Mouse (Mus musculus) left cerebral cortex, adult 6 months (tissue): Measurements from ENCODE around the gene Tm9sf3. TPM values are rescaled to one million over a fixed set of nuclear protein-coding genes. Genes with fewer than 3 reads are reported as not detected.

ENCODE experiments used
- long read RNA-seq, 2 experiments: library from polyadenylated mRNA; unstranded; transcript quantifications; one replicate each; pipeline ENCODE4 v2.0.0; 2019 to 2020
- polyA plus RNA-seq: library from polyadenylated mRNA; unstranded; fragments of <200 nt; fragmentation: Nextera tagmentation; gene quantifications from 2 replicates; pipeline ENCODE4 v1.2.3, GENCODE M21; 2021

Tm9sf3 gene
- 14.8 and 40.6 TPM in 2 replicates for polyA plus RNA-seq
- long read RNA-seq, experiment 1, transcript Tm9sf3-202 (15 exons, 3,170 nt), result major isoform, 23 of 84 reads
- long read RNA-seq, experiment 1, partial matches to known transcripts, result 29 of 84 reads
- long read RNA-seq, experiment 1, other reads (novel, unspliced or antisense), result 32 of 84 reads
- long read RNA-seq, experiment 2, partial matches to known transcripts, result 21 of 47 reads
- long read RNA-seq, experiment 2, other reads (novel, unspliced or antisense), result 25 of 47 reads

GRCm38 (mm10) chr19:41263630-41264295 is at the start of gene Tm9sf3:
Gene Tm9sf3, minus strand, starts transcription at chr19:41263997.

GRCm38 (mm10) chr19:41206811-41207344 is 56.9 kb downstream of the Tm9sf3 start, which contains the start of gene Tll2:
Gene Tll2, minus strand, starts transcription at chr19:41206835.

Other genes starting within 250 kb of the Tm9sf3 start
- gene Dntt, start 234.7 kb downstream of the Tm9sf3 start, polyA plus RNA-seq, result 0.05 and 0.10 TPM in 2 replicates
- 61.0 and 65.8 TPM in 2 replicates for gene Opalin, start 186.9 kb downstream of the Tm9sf3 start, polyA plus RNA-seq
- gene Tll2, start 57.2 kb downstream of the Tm9sf3 start, polyA plus RNA-seq, result 0.23 and 0.34 TPM in 2 replicates
- 0.98 and 1.2 TPM in 2 replicates for gene Pik3ap1, start 121.1 kb upstream of the Tm9sf3 start, polyA plus RNA-seq
- 2.8 and 2.9 TPM in 2 replicates for gene Lcor, start 218.6 kb upstream of the Tm9sf3 start, polyA plus RNA-seq